Mouse (Mus musculus) lung, postnatal 0 days (tissue): Measurements from ENCODE around the gene Sec24b. TPM values are rescaled to one million over a fixed set of nuclear protein-coding genes. Genes with fewer than 3 reads are reported as not detected.

Experiments used
- ATAC-seq: fragments of 200-750 bp; cut with Nextera tagmentation; 2 replicates; pipeline ENCODE4 v1.8.0; 2017; ENCODE audit warnings: moderate library complexity
- DNase-seq: peaks from one replicate; pipeline ENCODE4 v3.0.0-alpha.2; 2016; ENCODE audit warnings: low spot score
- H3K27ac ChIP-seq: fragments of 300-500 bp; sonication (generic); 2 replicates; pipeline ENCODE4 v1.5.1; 2014; ENCODE audit warnings: antibody characterized with exemption, mild to moderate bottlenecking, low read length, mixed read lengths
- H3K27me3 ChIP-seq: fragments of 300-500 bp; sonication (generic); replicated peaks from 2 replicates; pipeline ENCODE4 v1.6.1; 2014; ENCODE audit warnings: low read length, mixed read lengths; ENCODE audit not compliant: insufficient read depth
- H3K36me3 ChIP-seq: fragments of 300-500 bp; sonication (generic); 2 replicates; pipeline ENCODE4 v1.6.1; 2014; ENCODE audit warnings: low read length, mixed read lengths; ENCODE audit not compliant: insufficient read depth
- H3K4me1 ChIP-seq: fragments of 300-500 bp; sonication (generic); 2 replicates; pipeline ENCODE4 v1.6.1; 2014; ENCODE audit warnings: antibody characterized with exemption, low read depth, low read length, mixed read lengths; ENCODE audit not compliant: insufficient read depth
- H3K4me2 ChIP-seq: fragments of 300-500 bp; sonication (generic); replicated peaks from 2 replicates; pipeline ENCODE4 v1.6.1; 2014; ENCODE audit warnings: low read depth, mild to moderate bottlenecking, low read length, moderate library complexity, mixed read lengths
- H3K4me3 ChIP-seq: fragments of 300-500 bp; sonication (generic); 2 replicates; pipeline ENCODE4 v1.5.1; 2014; ENCODE audit warnings: low read depth, low read length
- H3K9ac ChIP-seq: fragments of 300-500 bp; sonication (generic); replicated peaks from 2 replicates; pipeline ENCODE4 v1.6.1; 2014; ENCODE audit warnings: low read depth, mild to moderate bottlenecking
- H3K9me3 ChIP-seq: fragments of 300-500 bp; sonication (generic); 2 replicates; pipeline ENCODE4 v1.6.1; 2016; ENCODE audit warnings: low read length, mixed read lengths
- CTCF ChIP-seq: IDR thresholded peaks from 2 replicates; pipeline ENCODE4 v1.5.1; 2016; ENCODE audit warnings: antibody characterized with exemption, mild to moderate bottlenecking
- EP300 ChIP-seq: IDR thresholded peaks from 2 replicates; pipeline ENCODE4 v1.6.1; 2016; ENCODE audit warnings: antibody characterized with exemption, mild to moderate bottlenecking, control low read depth
- whole genome bisulfite sequencing: fragments of 180-500 bp; shearing (Covaris S2); extraction: QIAGEN DNeasy Blood & Tissue Kit; methylation state at CpG from one replicate; pipeline ENCODE4 v1.1.7; 2014; 5-methylcytosine and 5-hydroxymethylcytosine counted together
- polyA plus RNA-seq: library from polyadenylated mRNA; unstranded; fragments of >200 nt; fragmentation: Nextera tagmentation; extraction: Ambion mirVana; gene quantifications from 2 replicates; pipeline ENCODE4 v1.2.1, GENCODE M21; 2015

Gene Sec24b
- polyA plus RNA-seq, 1 experiment from 2014 or later: 21.8 TPM

- Histone ChIP-seq H3K27me3 (no peaks in the 10 kb centered on the region), H3K9me3 (no peaks in the 10 kb centered on the region), H3K9ac (no peak overlapping the region), H3K27ac (no peak overlapping the region), H3K4me3 (no peak overlapping the region), H3K36me3 (peaks cover 49% of the 10 kb centered on the region), H3K4me1 (no peaks in the 10 kb centered on the region), H3K4me2 (no peak overlapping the region)
- WGBS: 66% methylated on average over 3 of the region's 3 CpGs
- DNase-seq (no peak), ATAC-seq (no peak)
- TF ChIP-seq EP300: no peak
- no peak for TF ChIP-seq CTCF
Observed at GRCm38 (mm10) chr3:129997324-129997723, 64.0 kb downstream of the Sec24b start.

- no peak overlapping the region for H3K4me2 ChIP-seq
- no peaks in the 10 kb centered on the region for H3K27me3 ChIP-seq
- no peaks in the 10 kb centered on the region for H3K4me1 ChIP-seq
- peaks cover 47% of the 10 kb centered on the region; the same call in 1 of the 2 replicates for H3K36me3 ChIP-seq
- TF ChIP-seq EP300 (no peak), CTCF (no peak)
- H3K4me3 ChIP-seq: no peak overlapping the region
- H3K9me3 ChIP-seq: no peaks in the 10 kb centered on the region
- DNase-seq: peak; percentile 32
- 72% methylated on average over 13 of the region's 13 CpGs for WGBS
- H3K9ac ChIP-seq: no peak overlapping the region
- H3K27ac ChIP-seq: no peak overlapping the region
- peak; percentile 89 for ATAC-seq
Observed at GRCm38 (mm10) chr3:129987297-129987696, 74.1 kb downstream of the Sec24b start.

- Histone ChIP-seq H3K4me1 (no peaks in the 10 kb centered on the region), H3K4me2 (no peak overlapping the region), H3K27ac (no peak overlapping the region), H3K9me3 (no peaks in the 10 kb centered on the region), H3K27me3 (no peaks in the 10 kb centered on the region), H3K36me3 (peaks cover 33% of the 10 kb centered on the region; the same call in 1 of the 2 replicates), H3K9ac (no peak overlapping the region), H3K4me3 (no peak overlapping the region)
- 90% methylated on average over 4 of the region's 4 CpGs for WGBS
- ATAC-seq (no peak), DNase-seq (no peak)
- TF ChIP-seq CTCF (peak; percentile 51), EP300 (no peak)
Observed at GRCm38 (mm10) chr3:129985335-129985734, 76.0 kb downstream of the Sec24b start.

- no peak overlapping the region for H3K27ac ChIP-seq
- no peak for TF ChIP-seq CTCF
- TF ChIP-seq EP300: no peak
- no peaks in the 10 kb centered on the region for H3K4me1 ChIP-seq
- no peak overlapping the region for H3K4me3 ChIP-seq
- 88% methylated on average over 5 of the region's 5 CpGs for WGBS
- H3K9me3 ChIP-seq: no peaks in the 10 kb centered on the region
- no peak for ATAC-seq
- no peak overlapping the region for H3K4me2 ChIP-seq
- no peaks in the 10 kb centered on the region for H3K27me3 ChIP-seq
- H3K9ac ChIP-seq: no peak overlapping the region
- peak; percentile 5 for DNase-seq
- peaks cover 27% of the 10 kb centered on the region; the same call in 1 of the 2 replicates for H3K36me3 ChIP-seq
Observed at GRCm38 (mm10) chr3:129984797-129985196, 76.6 kb downstream of the Sec24b start.

GRCm38 (mm10) chr3:129982271-129982670 is 79.1 kb downstream of the Sec24b start:
- Histone ChIP-seq H3K4me1 (no peaks in the 10 kb centered on the region), H3K4me2 (no peak overlapping the region), H3K36me3 (peaks cover 9% of the 10 kb centered on the region; the same call in 1 of the 2 replicates), H3K9me3 (no peaks in the 10 kb centered on the region), H3K27me3 (no peaks in the 10 kb centered on the region), H3K27ac (no peak overlapping the region), H3K4me3 (no peak overlapping the region), H3K9ac (no peak overlapping the region)
- DNase-seq: no peak
- TF ChIP-seq CTCF (no peak), EP300 (no peak)
- no peak for ATAC-seq
- WGBS: 83% methylated on average over 5 of the region's 5 CpGs

GRCm38 (mm10) chr3:129981756-129982155 is 79.6 kb downstream of the Sec24b start:
- no peak for TF ChIP-seq CTCF

GRCm38 (mm10) chr3:129979510-129979909 is 81.8 kb downstream of the Sec24b start:
- no peak for TF ChIP-seq CTCF
- no peak for TF ChIP-seq EP300
- no peaks in the 10 kb centered on the region for H3K27me3 ChIP-seq
- WGBS: 27% methylated on average over 6 of the region's 6 CpGs

More at GRCm38 (mm10) chr3:129981756-129982155, 79.6 kb downstream of the Sec24b start:
- Histone ChIP-seq H3K36me3 (peaks cover 8% of the 10 kb centered on the region; the same call in 1 of the 2 replicates), H3K27ac (no peak overlapping the region), H3K9me3 (no peaks in the 10 kb centered on the region), H3K4me2 (no peak overlapping the region), H3K9ac (no peak overlapping the region), H3K4me3 (no peak overlapping the region), H3K4me1 (no peaks in the 10 kb centered on the region), H3K27me3 (no peaks in the 10 kb centered on the region)
- WGBS: 78% methylated on average over 11 of the region's 11 CpGs
- ATAC-seq (no peak), DNase-seq (no peak)

More at GRCm38 (mm10) chr3:129979510-129979909, 81.8 kb downstream of the Sec24b start:
- no peaks in the 10 kb centered on the region for H3K4me1 ChIP-seq
- ATAC-seq (no peak), DNase-seq (no peak)
- no peak overlapping the region for H3K9ac ChIP-seq
- H3K4me3 ChIP-seq: no peak overlapping the region
- peaks cover 5% of the 10 kb centered on the region; the same call in 1 of the 2 replicates for H3K36me3 ChIP-seq
- H3K27ac ChIP-seq: no peak overlapping the region
- no peak overlapping the region for H3K4me2 ChIP-seq
- no peaks in the 10 kb centered on the region for H3K9me3 ChIP-seq
